Mouse (Mus musculus) gonadal fat pad, adult 2 months (tissue): ENCODE data around the gene Cacng2. TPM values are rescaled to one million over a fixed set of nuclear protein-coding genes. Genes with fewer than 3 reads are reported as not detected.

Source experiments
- DNase-seq: peaks from one replicate; pipeline ENCODE4 v3.0.0-alpha.2; 2012; ENCODE audit warnings: low read depth
- polyA plus RNA-seq: library from polyadenylated mRNA; depleted of rRNA; stranded (reverse); fragments of >200 nt; gene quantifications from 2 replicates; pipeline ENCODE4 v1.2.3, GENCODE M21; 2012; rRNA removed

Cacng2 gene
- polyA plus RNA-seq: not detected in 2 replicates

DNA sequence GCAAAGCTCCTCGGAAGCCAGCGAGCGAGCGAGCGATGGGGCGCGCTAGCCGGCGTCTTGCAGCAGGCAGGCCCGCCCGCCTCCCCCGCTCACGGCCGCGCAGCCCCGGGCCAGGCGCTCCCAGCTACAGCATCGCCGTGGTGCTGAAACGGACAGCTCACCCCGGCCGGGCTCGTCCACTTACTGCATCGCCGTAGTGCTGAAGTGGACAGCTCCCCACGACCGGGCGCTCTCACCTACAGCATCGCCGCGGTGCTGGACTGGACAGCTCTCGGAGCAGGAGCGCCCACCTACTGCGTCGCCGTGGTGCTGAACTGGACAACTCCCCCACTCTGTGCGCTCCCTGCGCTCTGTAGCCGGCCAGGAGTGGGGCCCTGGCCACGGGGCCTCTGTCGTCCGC is at the start of gene Cacng2:
Cacng2 (minus strand) TSS at position 325 of the 400 bp plus-strand sequence.
- DNase-seq: peak; percentile 19

DNA sequence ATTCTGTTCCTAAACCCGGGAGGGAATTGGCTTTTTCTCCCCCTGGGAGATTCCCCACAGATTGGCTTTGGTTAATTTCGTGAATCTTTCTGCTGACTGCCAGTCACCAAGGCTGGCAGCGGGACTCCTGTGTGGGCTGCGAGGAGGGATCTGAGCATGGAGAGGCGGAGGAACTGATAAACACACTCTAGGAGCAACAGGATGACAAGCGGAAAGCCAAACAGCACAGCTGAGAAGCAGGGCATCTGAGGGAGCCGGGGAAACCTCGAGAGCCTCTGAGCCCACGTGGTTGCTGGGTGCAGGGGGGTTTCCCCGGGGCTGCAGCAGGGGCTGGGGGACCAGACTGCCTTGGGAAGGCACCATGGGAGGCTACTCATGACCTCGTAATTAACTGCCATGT is 49.7 kb upstream of the Cacng2 start:
- no peak for DNase-seq

DNA sequence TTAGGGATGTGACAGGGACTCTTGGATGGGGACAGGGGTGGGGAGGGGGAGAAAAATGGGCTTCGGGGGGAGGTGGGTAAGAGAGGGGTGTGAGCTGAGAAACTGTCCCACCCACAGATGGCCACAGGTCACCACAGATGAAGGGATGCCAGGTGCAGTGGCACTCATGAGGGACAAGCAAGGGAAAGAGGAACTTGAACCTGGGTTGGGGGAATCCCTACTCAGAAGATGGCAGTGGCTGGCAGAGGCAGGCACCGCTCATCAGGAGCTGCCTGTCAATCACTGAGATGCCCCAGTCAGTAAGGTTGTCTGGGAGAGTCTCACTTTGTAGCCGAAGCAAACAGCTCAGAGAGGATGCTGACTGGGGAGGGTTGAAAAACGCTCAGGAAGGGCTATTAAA is 45.5 kb upstream of the Cacng2 start:
- DNase-seq: no peak

DNA sequence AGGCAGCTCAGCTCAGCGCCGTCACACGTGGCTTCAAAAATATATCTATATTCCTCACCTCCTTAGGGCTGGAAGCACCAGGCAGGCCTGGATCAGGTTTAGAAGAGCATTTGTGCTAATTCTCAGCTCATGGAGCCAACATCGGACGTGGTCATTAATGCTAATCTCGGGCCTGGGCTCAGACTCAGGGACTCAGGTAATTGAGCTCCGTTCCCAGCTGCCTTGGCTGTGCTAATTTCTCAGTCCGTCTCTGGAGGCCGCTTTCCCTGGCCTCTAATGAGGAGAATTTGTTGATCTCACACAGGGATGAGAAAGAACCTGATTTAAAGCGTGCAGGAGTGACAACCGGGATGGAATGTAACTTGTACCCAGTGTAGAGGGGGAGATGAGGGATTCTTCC is 44.6 kb upstream of the Cacng2 start:
- DNase-seq: no peak

DNA sequence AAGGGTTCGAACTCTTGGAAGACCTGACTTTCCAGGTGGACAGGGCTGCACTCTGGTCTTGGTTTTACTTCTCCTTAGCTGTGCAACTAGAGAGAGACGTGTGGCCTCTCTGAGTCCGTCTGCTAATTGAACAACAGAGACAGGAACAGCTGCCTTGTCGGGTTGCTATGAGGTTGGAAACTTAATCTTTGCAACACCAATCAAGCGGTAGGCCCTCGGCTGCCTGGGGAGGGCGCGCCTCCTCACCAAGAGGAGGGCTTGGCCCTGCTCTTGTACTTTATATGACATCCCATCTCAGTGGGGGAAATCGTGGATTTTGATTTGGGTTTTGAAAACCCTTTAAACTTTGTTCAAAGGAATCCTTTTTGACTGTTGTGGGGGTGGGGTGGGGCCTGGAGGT is 42.1 kb upstream of the Cacng2 start:
- no peak for DNase-seq

DNA sequence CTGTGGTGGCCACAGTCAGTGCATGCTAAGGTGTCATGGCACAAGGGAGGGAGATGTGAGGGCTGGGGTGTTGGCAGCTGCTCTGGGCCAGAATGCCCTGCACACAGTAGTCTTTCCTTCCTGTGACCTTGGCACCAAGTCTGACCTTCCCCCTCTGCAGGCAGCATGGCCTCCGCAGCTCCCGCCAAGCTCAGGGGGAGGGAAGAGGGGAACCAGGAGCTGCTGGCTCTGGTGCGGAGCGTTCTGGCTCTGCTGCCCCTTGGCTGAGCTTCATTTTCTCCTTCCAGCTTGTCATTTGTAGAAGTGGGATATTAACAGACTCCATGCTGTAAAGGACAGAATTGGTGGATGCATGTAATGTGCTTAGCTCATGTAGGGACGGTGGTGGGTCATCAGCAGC is 38.5 kb upstream of the Cacng2 start:
- DNase-seq: no peak

DNA sequence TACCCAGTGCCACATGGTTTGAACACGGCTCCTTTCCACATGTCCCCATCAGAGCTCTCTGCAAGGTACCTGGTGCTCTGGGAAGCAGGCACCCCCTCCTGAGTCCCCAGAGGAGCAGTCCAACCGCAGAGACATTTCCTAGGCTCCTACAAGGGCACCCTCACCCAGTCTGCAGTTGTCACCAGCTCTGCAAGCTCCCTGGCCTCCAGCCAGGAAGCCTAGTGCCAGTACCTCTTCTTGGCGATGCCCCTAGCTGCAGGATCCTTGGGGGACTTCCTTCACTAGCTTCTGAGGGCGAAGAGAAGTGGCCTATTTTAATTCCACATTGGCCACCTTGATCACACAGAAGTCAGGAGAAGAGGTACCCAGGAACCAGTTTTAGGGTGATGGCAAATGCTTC is 38.0 kb upstream of the Cacng2 start:
- no peak for DNase-seq

DNA sequence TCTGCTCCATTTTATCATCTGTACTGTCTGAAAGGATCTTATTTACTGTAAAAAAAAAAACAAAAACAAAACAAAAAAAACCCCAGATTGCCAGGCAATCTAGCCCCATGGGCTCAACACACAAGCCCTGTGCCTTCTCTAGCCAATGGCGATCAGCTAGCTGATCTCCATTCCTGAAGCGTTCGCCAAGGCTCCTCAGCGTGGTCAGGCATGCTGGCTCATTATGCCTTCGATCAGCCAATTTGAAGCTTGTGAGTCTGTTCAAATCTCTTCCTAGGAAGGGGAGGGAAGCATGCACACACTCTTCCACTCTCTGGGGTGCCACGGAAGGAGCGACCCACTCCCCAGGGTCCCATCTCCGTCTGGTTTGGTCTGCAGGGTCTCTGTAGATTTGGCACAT is 37.5 kb upstream of the Cacng2 start:
- no peak for DNase-seq

DNA sequence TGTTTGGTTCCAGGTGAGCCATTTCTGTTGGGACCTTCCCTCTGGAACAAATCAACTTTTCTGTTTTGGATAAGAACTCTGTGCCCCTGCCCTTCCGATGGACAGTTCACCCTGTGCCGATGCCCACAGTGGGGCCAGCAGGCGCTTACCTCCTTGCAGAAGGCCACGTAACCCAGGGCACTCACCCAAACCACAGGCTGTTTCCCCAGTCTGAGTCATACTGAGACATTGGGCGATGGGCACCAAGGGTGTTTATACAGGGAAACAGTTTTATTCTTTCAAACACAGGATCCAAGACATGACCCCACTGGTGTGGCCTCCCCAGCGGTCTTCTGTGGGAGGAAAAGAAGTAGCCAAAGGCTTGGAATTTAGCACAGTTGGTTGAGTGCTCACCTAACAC is 35.6 kb upstream of the Cacng2 start:
- DNase-seq: no peak

DNA sequence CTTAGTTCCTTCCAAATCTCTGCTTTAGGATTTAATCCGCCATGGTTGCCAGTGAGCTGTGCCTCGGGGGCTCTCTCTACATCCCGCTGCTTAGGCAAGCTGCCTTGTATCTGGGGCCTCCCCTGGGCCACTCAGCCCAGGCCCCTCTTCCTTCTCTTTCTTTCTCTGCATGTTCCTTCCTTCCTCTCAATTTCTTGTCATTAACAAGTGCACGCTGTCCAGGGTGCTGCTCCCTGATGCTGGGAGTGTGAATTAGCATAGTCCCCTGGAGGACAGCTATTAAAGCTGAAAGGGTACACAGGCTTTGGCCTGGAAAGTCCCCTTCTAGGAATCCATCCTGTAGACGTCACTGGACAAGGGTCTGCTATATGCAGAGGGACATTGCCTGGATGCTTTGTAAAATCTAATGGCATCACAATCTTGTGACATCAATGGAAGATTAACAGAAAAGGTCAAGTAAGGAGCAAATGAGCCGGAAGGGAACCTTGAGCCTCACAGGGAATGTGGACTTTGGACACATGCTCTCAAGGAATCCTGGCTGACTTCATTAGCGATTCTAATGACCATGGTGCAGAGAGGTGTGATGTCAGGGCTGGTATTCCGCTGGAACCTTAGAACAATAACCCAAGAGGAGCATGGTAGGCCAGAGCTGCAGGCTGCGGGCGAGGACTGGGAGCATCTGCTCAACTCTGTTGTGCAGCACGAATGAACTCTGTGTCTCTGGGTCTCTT is 33.4 kb upstream of the Cacng2 start:
- no peak for DNase-seq

DNA sequence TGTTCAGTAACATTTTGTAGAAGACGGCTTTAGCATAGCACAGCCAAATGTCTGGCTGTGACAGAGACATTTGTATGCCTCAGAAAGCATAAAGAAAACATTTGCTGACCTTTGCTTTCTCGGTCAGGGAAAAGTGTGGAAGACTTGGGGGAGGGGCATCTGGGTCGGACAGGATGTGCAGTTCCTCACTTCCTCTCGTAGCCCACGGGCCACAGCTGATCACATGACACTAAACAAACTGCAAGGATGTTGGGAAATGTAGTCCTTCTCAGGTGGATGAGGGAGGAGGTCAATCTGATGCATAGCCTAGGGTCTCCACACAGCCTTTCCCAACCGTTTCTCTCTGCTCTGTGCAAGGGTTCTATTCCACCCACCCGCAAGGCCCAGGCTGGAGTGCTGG is 28.7 kb upstream of the Cacng2 start:
- DNase-seq: no peak

DNA sequence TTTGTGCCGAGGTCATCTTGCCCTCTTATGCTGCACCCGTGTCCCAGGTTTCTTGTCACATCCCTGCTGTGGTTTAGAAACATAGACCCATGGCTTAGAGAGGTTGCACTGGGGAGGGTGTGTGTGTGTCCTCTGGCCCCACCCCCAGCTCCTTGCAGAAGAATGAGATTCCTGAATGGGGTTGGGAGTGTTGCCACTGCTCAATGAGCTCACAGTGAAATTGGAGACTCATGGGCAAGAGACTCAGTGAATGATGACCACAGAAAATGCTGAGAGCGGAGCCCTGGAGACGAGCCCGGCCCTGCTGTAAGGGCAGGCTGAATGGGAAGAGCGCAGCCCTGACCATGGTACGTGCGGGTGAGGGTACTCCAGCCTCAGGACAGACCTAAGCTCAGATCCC is 20.4 kb upstream of the Cacng2 start:
- no peak for DNase-seq

DNA sequence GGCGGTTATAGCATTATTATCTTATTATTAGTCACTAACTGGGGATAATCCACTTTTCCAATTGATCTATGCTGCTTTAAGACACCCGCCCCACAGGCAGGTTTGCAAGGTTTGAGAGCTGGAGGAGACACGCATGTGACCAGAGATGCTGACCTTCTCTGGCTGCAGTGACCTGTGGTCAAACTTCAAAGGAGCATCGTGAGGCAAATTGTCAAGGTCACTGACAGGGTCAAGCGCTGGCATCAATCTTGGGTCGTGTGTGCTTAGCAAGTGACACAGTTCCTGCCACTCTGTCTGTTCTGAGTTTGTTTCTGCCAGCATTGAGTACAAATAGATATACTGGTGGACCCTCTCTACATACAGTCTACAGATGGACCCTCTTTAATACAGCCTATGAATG is 14.8 kb upstream of the Cacng2 start:
- DNase-seq: no peak

DNA sequence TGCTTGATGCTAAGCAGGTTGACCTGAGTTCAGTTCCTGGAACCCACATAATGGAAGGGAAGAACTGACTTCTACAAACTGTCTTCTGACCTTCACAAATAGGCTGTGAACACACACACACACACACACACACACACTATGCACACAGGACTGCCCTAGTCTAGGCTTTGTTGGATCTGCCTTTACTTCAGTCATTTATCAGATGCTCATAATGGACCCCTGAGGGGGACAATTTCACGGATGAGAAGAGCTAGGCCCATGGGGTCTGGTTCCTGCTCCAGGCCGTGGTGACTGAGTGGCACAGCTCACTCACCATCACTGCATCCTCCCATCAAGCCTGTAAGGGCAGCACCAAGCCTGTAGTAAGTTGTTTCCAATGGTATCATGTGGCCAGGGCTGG is 13.6 kb upstream of the Cacng2 start:
- no peak for DNase-seq

DNA sequence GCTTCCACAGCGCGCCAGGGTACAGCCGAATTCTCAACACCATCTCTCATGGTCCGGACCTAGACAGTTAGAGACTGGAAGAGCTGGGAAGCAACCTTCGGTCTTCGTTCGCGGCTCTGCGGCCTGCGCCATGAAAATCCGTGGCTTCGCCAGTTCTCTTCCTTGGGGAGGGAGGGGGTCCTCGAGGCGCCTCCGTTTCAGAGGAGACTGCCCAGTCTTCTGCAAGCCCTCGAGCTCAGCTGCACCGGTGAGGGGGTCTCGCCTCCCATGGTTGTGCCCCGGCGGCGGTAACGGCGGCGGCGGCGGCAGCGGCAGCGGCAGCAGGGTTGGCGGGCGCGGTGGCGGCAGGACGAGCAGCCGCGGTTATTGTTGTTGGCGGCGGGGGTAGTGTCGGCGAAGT is 580 bp downstream of the Cacng2 start:
- DNase-seq: no peak

DNA sequence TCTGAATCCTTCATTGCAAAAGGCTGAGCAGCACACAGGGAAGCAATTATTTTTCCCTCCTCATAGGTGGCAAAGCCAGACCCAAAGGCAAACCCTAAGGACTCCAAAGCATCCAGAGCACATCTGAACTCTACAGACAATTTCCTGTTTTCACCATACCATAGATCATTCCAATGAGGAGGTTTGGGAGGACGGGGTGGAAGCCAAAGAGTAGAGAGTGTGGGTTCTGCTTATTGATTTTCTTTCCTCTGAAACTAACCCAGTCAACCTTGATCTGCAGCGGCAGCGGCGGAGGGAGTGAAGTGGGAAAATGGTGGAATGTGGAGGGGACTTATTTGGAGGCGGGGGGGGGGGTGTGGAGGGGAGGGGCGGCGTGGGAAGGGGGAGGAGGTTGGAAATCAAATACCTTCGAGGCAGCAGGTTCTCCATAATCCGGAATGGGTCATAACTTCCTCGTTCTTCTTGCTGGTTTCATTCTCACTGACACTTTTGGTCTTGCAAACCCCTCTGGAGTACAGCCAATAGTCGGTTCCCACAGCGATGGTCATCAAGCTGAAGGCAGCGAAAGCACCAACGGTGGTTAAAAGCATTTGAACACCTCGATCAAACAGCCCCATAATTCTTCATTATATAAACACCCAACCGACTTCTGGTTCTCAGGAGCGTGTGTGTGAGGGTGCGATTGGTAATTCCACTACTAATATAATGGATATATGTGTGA is 1.4 kb downstream of the Cacng2 start:
- no peak for DNase-seq

DNA sequence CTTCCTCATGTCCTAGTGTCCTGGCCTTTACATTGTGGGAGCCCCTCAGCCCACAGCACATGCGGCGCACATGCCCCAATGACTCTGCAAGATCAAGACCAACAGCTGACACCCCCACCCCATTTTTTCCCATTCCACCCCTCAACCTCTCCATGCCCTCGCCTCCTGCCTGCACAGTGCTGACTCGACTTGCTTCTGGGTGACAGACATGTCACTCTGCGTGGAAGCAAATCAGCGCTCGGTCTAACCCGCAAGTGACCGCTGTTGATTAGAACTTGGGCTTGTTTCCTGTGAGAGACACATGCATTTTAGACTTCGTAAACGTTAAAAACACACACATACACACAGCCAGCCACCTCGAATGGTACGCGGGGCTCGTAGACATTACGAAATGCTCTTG is 2.1 kb downstream of the Cacng2 start:
- no peak for DNase-seq

DNA sequence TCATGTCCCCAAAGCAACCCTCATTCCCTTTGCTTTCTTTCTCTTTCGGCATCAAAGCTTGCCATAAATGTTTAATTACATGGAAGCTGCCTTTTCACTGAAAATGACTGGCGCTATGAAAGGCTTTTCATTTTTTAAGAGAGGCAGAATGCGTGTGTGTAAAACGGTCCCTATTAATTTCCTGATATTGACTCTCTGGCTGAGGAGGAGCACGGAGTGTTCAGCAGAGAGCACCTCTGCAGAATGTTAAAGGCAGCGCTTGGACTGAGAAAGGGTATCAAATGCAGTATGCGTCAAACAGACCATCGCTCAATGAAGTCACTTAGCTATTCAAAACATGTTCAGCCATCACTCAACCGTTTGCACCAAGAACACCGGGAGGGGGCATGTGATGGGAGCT is 2.9 kb downstream of the Cacng2 start:
- DNase-seq: no peak

DNA sequence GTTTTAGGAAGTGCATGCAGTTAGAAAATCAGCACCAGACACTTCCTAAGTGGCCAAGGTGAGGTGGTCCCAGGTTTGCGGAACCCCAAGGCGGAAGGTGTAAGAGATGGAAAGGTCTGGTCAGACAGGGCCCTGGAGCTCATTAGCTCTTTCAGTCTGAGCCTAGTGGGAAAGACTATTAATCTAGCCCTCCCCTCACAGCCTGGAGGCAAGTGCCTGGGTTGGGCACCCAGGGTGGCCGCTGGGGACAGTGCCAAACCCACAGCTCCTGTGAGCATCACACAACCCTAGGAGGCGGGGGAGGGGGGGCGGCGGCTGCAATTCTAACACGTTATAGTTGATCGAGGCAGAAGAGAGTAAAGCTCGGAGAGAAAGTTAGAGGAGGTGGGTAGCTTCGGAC is 3.6 kb downstream of the Cacng2 start:
- DNase-seq: no peak

DNA sequence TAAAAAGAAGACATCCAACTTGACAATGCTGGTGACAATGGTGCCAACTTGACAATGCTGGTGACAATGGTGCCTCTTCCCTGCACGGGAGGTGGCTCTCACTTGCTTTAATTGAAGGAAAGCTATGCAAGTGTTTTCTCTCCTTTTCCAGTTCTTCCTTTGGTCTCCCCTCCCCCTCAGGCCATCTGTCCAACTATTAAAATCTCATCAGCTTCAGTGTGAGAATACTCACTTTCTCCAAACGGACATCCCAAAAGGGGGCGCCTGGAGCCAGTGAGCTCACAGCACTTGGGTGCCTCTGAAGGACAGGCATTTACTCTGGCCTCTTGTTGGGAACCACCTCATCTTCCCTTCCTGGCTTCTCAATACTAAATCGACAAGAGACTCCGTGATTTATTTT is 20.3 kb downstream of the Cacng2 start:
- no peak for DNase-seq

DNA sequence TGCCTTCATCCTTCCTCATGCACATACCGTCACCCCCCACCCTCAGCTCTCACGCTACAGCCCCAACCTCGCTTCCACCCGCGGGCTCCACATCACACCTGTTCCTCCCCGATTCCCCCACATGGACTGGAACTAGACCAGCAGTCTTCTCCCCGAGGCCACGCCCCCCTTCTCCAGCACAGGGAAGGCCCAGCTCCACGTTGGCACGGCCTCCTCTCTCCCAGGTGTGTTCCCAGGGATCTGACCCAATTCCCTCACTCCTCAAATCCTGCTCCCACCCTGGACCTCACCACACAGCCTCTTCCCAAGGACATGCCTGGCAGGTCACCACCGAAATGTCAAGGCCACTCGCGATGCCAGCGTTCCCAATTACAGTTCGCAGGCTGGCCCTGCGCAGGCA is 23.8 kb downstream of the Cacng2 start:
- no peak for DNase-seq

DNA sequence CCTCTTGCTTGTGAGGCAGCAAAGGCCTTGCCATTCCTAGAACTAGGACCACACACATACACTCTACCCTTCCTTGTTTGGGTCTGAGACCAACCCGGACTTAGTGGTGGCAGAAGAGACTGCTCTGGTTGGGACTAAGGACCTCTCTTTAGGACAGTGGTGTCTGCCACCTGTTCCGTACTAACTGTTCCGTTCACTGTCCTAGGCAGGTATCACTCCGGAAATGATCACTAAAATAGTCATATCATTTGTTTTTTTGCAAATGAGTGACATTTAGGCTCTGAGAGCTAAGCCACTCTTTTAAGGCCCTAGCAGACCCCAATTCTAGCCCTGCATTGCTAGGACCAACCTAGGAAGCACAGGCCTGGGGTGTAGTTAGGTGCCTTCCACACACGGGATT is 26.2 kb downstream of the Cacng2 start:
- DNase-seq: no peak

DNA sequence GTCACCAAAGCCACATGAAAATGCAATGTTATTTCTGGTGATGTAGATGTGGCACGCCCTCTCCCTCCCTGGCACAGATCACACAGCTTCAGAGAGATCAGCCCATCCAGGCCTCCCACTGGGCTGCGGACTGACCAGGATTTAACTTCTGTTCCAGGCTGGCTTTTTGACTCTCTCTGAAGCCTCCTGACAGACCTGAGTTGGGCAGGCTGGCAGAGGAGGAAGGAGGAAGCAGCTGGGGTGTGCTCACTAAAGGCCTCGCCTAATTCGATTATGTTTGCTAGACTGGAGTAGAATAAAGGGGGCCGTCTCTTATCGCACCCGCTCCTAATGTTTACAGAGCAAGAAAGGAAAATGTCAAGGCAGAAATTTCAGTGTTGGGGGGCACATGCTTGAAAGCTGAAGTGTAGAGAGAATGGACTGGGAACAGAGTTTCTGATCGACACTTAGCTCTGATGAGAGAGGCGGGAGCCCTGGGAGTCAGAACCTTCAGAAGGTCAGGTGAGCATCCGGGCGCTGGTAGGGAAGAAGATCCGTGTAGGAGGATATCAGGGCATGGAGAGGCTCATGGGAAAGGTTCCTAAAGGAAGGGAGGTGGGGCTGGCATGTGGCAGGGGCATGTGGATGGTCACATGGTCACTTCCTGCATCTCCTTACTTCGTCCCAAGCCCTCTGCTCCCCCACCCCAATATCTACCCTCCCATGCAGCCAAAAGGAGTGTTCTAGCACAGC is 36.8 kb downstream of the Cacng2 start:
- no peak for DNase-seq
